Mouse (Mus musculus) midbrain, embryonic 13.5 days (tissue): Measurements from ENCODE around the gene Eml3. TPM values are rescaled to one million over a fixed set of nuclear protein-coding genes. Genes with fewer than 3 reads are reported as not detected.

Source experiments
- microRNA-seq: library from miRNA; unstranded; fragments of <30 nt; microRNA quantifications from one replicate; pipeline ENCODE4, GENCODE M21; 2016
- polyA plus RNA-seq: library from polyadenylated mRNA; unstranded; fragments of >200 nt; fragmentation: Nextera tagmentation; extraction: Ambion mirVana; gene quantifications from 2 replicates; pipeline ENCODE4 v1.2.1, GENCODE M21; 2015

Gene Eml3
- polyA plus RNA-seq, 1 experiment from 2014 or later = 9.2 TPM

Small RNAs within 50 kb of the gene (microRNA-seq; reads per million reads assigned to microRNA genes)
- not detected for gene Mir5136

Other genes with a start within 250 kb of the Eml3 start
- 151 and 153 TPM in 2 replicates for gene Slc3a2, start 206.2 kb upstream of the Eml3 start, polyA plus RNA-seq
- gene Wdr74, start 193.7 kb upstream of the Eml3 start, polyA plus RNA-seq = 89.1 and 93.4 TPM in 2 replicates
- gene 1700092M07Rik, start 188.8 kb upstream of the Eml3 start, polyA plus RNA-seq = 2.2 and 2.5 TPM in 2 replicates
- 121 and 127 TPM in 2 replicates for gene Stx5a, start 188.1 kb upstream of the Eml3 start, polyA plus RNA-seq
- gene Nxf1, start 172.5 kb upstream of the Eml3 start, polyA plus RNA-seq = 195 and 206 TPM in 2 replicates
- gene Tmem223, start 158.6 kb upstream of the Eml3 start, polyA plus RNA-seq = 264 and 280 TPM in 2 replicates
- gene Tmem179b, start 155.1 kb upstream of the Eml3 start, polyA plus RNA-seq = 35.8 and 38.1 TPM in 2 replicates
- gene Taf6l, start 143.1 kb upstream of the Eml3 start, polyA plus RNA-seq = 28.8 and 30.5 TPM in 2 replicates
- gene Polr2g, start 131.0 kb upstream of the Eml3 start, polyA plus RNA-seq = 163 and 164 TPM in 2 replicates
- gene Zbtb3, start 127.0 kb upstream of the Eml3 start, polyA plus RNA-seq = 8.1 and 8.3 TPM in 2 replicates
- gene Ttc9c, start 110.2 kb upstream of the Eml3 start, polyA plus RNA-seq = 66.1 and 70.3 TPM in 2 replicates
- gene Hnrnpul2, start 109.5 kb upstream of the Eml3 start, polyA plus RNA-seq = 6.1 and 6.4 TPM in 2 replicates
- gene AC129217.1, start 99.8 kb upstream of the Eml3 start, polyA plus RNA-seq = not detected in 2 replicates
- gene Bscl2, start 92.1 kb upstream of the Eml3 start, polyA plus RNA-seq = 78.9 and 83.7 TPM in 2 replicates
- 310 and 338 TPM in 2 replicates for gene Gng3, start 90.4 kb upstream of the Eml3 start, polyA plus RNA-seq
- gene Lrrn4cl, start 78.8 kb upstream of the Eml3 start, polyA plus RNA-seq = 0.23 and 0.62 TPM in 2 replicates
- gene Ubxn1, start 58.1 kb upstream of the Eml3 start, polyA plus RNA-seq = 167 and 168 TPM in 2 replicates
- gene Uqcc3, start 48.6 kb upstream of the Eml3 start, polyA plus RNA-seq = 66.5 and 71.5 TPM in 2 replicates
- gene Lbhd1, start 45.8 kb upstream of the Eml3 start, polyA plus RNA-seq = 61.5 and 61.8 TPM in 2 replicates
- gene Gm49403, start 45.6 kb upstream of the Eml3 start, polyA plus RNA-seq = not detected in 2 replicates
- gene 1810009A15Rik, start 40.7 kb upstream of the Eml3 start, polyA plus RNA-seq = 56.1 and 70.3 TPM in 2 replicates
- gene Gm49416, start 40.6 kb upstream of the Eml3 start, polyA plus RNA-seq = 0.54 TPM in 1 of 2 replicates, not detected in the other
- 34.8 and 38.9 TPM in 2 replicates for gene Ints5, start 36.5 kb upstream of the Eml3 start, polyA plus RNA-seq
- 96.8 and 99.8 TPM in 2 replicates for gene Ganab, start 31.5 kb upstream of the Eml3 start, polyA plus RNA-seq
- gene B3gat3, start 9.2 kb upstream of the Eml3 start, polyA plus RNA-seq = 82.2 and 89.5 TPM in 2 replicates
- 1.9 and 2.4 TPM in 2 replicates for gene Rom1, start 196 bp upstream of the Eml3 start, polyA plus RNA-seq
- 149 and 153 TPM in 2 replicates for gene Mta2, start 12.3 kb downstream of the Eml3 start, polyA plus RNA-seq
- gene Tut1, start 24.3 kb downstream of the Eml3 start, polyA plus RNA-seq = 32.4 and 32.6 TPM in 2 replicates
- 334 and 335 TPM in 2 replicates for gene Eef1g, start 37.5 kb downstream of the Eml3 start, polyA plus RNA-seq
- 3.7 and 4.9 TPM in 2 replicates for gene Ahnak, start 59.7 kb downstream of the Eml3 start, polyA plus RNA-seq
- not detected in 2 replicates for gene Scgb1a1, start 158.4 kb downstream of the Eml3 start, polyA plus RNA-seq
- gene Asrgl1, start 206.1 kb downstream of the Eml3 start, polyA plus RNA-seq = 13.6 and 17.2 TPM in 2 replicates